Mouse (Mus musculus): Measurements from ENCODE around the gene Atp11b. TPM values are rescaled to one million over a fixed set of nuclear protein-coding genes. Genes with fewer than 3 reads are reported as not detected.

The Atp11b gene
- polyA plus RNA-seq, 1 experiment: 189 TPM

DNA sequence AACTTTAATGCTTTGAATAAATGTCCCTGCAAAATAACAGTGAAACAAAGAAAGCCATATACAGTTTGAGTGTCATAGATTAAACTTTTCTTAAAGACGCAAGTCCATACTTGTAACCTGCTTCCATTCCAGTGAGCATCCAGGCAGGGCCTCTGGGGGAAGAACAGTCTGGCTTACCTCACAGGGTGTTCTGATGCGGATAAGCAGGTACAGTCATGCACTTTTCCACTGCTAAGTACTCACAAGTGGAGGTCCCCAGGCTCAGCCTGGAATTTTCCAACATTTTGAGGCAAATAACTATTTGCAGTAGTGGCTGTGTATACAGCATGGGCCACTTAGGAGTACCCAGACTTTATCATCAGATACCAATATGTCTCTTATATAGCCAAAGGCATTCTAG, 144.0 kb downstream of the Atp11b start:
- TF ChIP-seq CTCF (IDR thresholded peaks at IDR 0.05; ENCODE audit: extremely low read depth, insufficient read depth, low read length) (no peak), POLR2A (IDR thresholded peaks at IDR 0.05; ENCODE audit: extremely low read depth, insufficient read depth, low read length) (no peak)
- H3K4me3 ChIP-seq (ENCODE audit: insufficient read depth, low read length): no peak overlapping the region
- no peak overlapping the region for H3K27ac ChIP-seq (ENCODE audit: insufficient read depth, low read length)
- H3K4me1 ChIP-seq (ENCODE audit: control insufficient read depth, insufficient read depth, low read length): no peaks in the 10 kb centered on the region

DNA sequence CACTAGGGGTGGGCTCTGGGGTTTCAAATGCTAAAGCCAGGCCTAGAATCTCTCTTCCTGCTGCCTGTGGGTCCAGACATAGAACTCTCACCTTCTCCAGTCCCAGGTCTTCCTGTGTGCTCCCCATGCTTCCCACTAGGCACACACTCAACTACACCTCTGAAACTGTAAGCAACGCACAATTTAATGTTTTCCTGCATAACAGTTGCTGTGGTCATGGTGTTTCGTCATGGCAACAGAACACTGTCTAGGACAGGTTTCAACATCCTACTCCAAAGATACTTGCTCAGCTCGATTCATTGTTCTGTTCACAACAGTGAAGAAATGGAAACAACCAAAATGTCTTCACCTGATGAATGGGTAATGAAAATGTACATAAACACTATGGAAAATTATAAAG, 145.2 kb downstream of the Atp11b start:
- Histone ChIP-seq H3K4me3 (ENCODE audit: insufficient read depth, low read length) (no peak overlapping the region), H3K4me1 (ENCODE audit: control insufficient read depth, insufficient read depth, low read length) (no peaks in the 10 kb centered on the region), H3K27ac (ENCODE audit: insufficient read depth, low read length) (no peak overlapping the region)
- TF ChIP-seq CTCF (IDR thresholded peaks at IDR 0.05; ENCODE audit: extremely low read depth, insufficient read depth, low read length): no peak

DNA sequence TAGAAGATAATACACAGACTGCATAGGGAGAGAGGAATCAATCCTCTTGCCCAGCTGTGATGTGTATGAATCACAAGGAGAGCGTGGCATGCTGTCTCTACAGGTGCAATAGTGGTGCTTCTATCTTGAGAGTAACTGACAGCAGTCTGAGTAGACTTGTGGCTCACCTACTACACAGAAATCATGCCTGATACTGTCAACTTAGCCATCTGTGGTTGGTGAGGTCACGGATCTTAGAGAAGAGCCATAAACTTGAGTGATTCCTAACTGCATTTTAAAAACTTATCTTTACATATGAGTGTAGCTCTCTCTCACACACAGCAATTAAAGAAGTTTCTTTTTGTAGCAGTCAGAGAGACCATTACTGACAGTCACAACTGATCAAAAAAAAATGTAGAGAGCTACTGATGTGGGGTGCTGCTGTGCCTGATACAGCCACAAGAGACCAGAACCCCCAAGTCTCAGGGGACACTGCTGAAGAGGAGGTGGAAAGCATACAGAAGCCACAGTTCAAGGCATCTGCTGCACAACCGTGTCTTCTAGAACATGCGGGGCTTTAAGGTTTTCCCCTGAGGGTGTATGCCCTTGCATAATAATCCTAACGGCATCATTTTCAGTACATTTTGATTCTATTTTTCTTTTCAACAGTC, 146.8 kb downstream of the Atp11b start:
- H3K4me1 ChIP-seq (ENCODE audit: control insufficient read depth, insufficient read depth, low read length): no peaks in the 10 kb centered on the region
- H3K27ac ChIP-seq (ENCODE audit: insufficient read depth, low read length): no peak overlapping the region
- H3K4me3 ChIP-seq (ENCODE audit: insufficient read depth, low read length): no peak overlapping the region
- no peak for TF ChIP-seq POLR2A (IDR thresholded peaks at IDR 0.05; ENCODE audit: extremely low read depth, insufficient read depth, low read length)
- no peak for TF ChIP-seq CTCF (IDR thresholded peaks at IDR 0.05; ENCODE audit: extremely low read depth, insufficient read depth, low read length)

Other genes with a start within 250 kb of the Atp11b start
- 33.5 and 36.3 TPM in 2 replicates for gene Dcun1d1, start 183.3 kb downstream of the Atp11b start, polyA plus RNA-seq (2012; rRNA removed)
- gene Mccc1, start 246.6 kb downstream of the Atp11b start, polyA plus RNA-seq (2012; rRNA removed): 29.0 and 29.8 TPM in 2 replicates